Mouse (Mus musculus) gastrocnemius, postnatal 36 days (tissue): Measurements from ENCODE around the gene Samd8. TPM values are rescaled to one million over a fixed set of nuclear protein-coding genes. Genes with fewer than 3 reads are reported as not detected.

Experiments
- DNase-seq, 2 experiments: peaks; one replicate each; pipeline ENCODE4 v3.0.0; 2022
- intact Hi-C: fragments of 180-260 bp; cut with DNase I; formaldehyde crosslinking; loops from one replicate; pipeline ENCODE4 v1.15.1; 2025
- total RNA-seq, 2 experiments: library from RNA; stranded (reverse); gene quantifications; 2 replicates each; pipeline ENCODE4 v1.2.3; 2021

Samd8 gene
- total RNA-seq, 2 experiments from 2014 or later: 39.3 to 42.4 TPM

- DNase-seq: no peak
- intact Hi-C loops: no loop called here
Observed at GRCm38 (mm10) chr14:21787374-21787773, 37.0 kb downstream of the Samd8 start.

GRCm38 (mm10) chr14:21788121-21788520 is 37.8 kb downstream of the Samd8 start:
- intact Hi-C loops: no loop called here
- no peak for DNase-seq

- intact Hi-C loops: no loop called here
- no peak for DNase-seq
Observed at GRCm38 (mm10) chr14:21790585-21791251, 40.4 kb downstream of the Samd8 start.

GRCm38 (mm10) chr14:21791722-21792121 is 41.4 kb downstream of the Samd8 start:
- intact Hi-C loops: no loop called here

GRCm38 (mm10) chr14:21792250-21792649 is 41.9 kb downstream of the Samd8 start:
- intact Hi-C loops: no loop called here
- no peak for DNase-seq

More at GRCm38 (mm10) chr14:21791722-21792121, 41.4 kb downstream of the Samd8 start:
- DNase-seq: no peak

- intact Hi-C loops: no loop called here
- DNase-seq: no peak
Observed at GRCm38 (mm10) chr14:21800641-21801040, 50.3 kb downstream of the Samd8 start.

- intact Hi-C loops: no loop called here
- no peak for DNase-seq
Observed at GRCm38 (mm10) chr14:21801624-21802023, 51.3 kb downstream of the Samd8 start.

- DNase-seq: no peak
- intact Hi-C loops: no loop called here
Observed at GRCm38 (mm10) chr14:21802543-21803206, 52.3 kb downstream of the Samd8 start.

- no peak for DNase-seq
- intact Hi-C loops: no loop called here
Observed at GRCm38 (mm10) chr14:21806203-21806602, 55.9 kb downstream of the Samd8 start.

- no peak for DNase-seq
- intact Hi-C loops: no loop called here
Observed at GRCm38 (mm10) chr14:21806631-21807160, 56.4 kb downstream of the Samd8 start.

- intact Hi-C loops: no loop called here
- DNase-seq: no peak
Observed at GRCm38 (mm10) chr14:21808208-21808922, 58.0 kb downstream of the Samd8 start.

- DNase-seq: no peak
- intact Hi-C loops: no loop called here
Observed at GRCm38 (mm10) chr14:21809418-21809817, 59.1 kb downstream of the Samd8 start.

GRCm38 (mm10) chr14:21811301-21811700 is 61.0 kb downstream of the Samd8 start:
- DNase-seq: no peak
- intact Hi-C loops: no loop called here

- intact Hi-C loops: no loop called here
- DNase-seq: no peak
Observed at GRCm38 (mm10) chr14:21811744-21812393, 61.5 kb downstream of the Samd8 start.

- peak; percentile 44 to 58 for DNase-seq
- intact Hi-C loops: loop anchor here (1.0 kb wide), 1 partner anchor 36 kb away; the partner anchor contains the start of gene Comtd1
Observed at GRCm38 (mm10) chr14:21812590-21813162, 62.3 kb downstream of the Samd8 start.

GRCm38 (mm10) chr14:21813216-21813615 is 62.9 kb downstream of the Samd8 start:
- no peak for DNase-seq
- intact Hi-C loops: loop anchor here (1.0 kb wide), 1 partner anchor 35 kb away; the partner anchor contains the start of gene Comtd1

- no peak for DNase-seq
- intact Hi-C loops: loop anchor here (1.0 kb wide), 1 partner anchor 34 kb away; the partner anchor contains the start of gene Comtd1
Observed at GRCm38 (mm10) chr14:21813847-21814246, 63.5 kb downstream of the Samd8 start.

GRCm38 (mm10) chr14:21814606-21815005 is 64.3 kb downstream of the Samd8 start:
- intact Hi-C loops: no loop called here

GRCm38 (mm10) chr14:21816255-21816654 is 65.9 kb downstream of the Samd8 start:
- intact Hi-C loops: no loop called here
- no peak for DNase-seq

More at GRCm38 (mm10) chr14:21814606-21815005, 64.3 kb downstream of the Samd8 start:
- no peak for DNase-seq

GRCm38 (mm10) chr14:21817453-21817852 is 67.1 kb downstream of the Samd8 start:
- DNase-seq: no peak
- intact Hi-C loops: no loop called here
